Mouse (Mus musculus): ENCODE measurements at regions not wholly inside any gene's neighbourhood (a gene's known extent, or its start where the extent isn't known, plus 50 kb on each side); places are given as distances from the start of the nearest gene placed in this dataset. TPM values are rescaled to one million over a fixed set of nuclear protein-coding genes. Genes with fewer than 3 reads are reported as not detected.

DNA sequence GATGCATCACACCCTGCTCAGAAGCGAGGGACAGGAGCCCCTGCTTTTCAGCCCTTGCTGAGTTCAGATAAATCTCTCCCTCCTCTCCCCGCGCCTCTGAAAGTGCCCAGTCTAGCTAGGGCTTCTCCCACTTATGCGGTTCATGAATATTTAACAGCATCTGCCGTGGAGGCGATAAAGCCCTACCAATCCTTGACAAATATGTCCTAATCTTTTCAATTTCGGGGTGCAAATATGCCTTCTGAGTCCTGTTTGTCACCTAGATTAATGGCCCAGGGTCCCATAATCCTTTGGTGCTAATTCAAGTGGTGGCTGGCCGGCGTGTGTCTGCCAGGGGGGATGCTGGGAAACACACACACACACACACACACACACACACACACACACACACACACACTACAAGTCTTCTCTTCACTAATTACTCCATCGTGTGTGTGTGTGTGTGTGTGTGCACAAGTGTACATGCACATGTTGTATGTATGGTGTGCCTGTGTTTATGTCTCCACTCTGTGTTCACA, 65.5 kb upstream of the Lhx5 start:
- no peak overlapping the region for H3K4me2 ChIP-seq (ENCODE audit: low read depth, low read length)
- H3K36me3 ChIP-seq (ENCODE audit: control insufficient read depth, insufficient read depth): no peaks in the 10 kb centered on the region
- 28% methylated on average over 10 of the region's 10 CpGs for WGBS
- H3K27ac ChIP-seq (ENCODE audit: low read length): no peak overlapping the region
- H3K27me3 ChIP-seq (ENCODE audit: control insufficient read depth, insufficient read depth, low read length): peaks cover 8% of the 10 kb centered on the region
- H3K9ac ChIP-seq (ENCODE audit: low read length): no peak overlapping the region
- no peaks in the 10 kb centered on the region for H3K4me1 ChIP-seq (ENCODE audit: control insufficient read depth, insufficient read depth, low read length)
- H3K9me3 ChIP-seq (replicated peaks; ENCODE audit: control insufficient read depth, low read length): no peaks in the 10 kb centered on the region
- ATAC-seq (replicated peaks; ENCODE audit: extremely low read depth, insufficient read depth, low FRiP score): no peak
- no peak overlapping the region for H3K4me3 ChIP-seq (ENCODE audit: low read length)

DNA sequence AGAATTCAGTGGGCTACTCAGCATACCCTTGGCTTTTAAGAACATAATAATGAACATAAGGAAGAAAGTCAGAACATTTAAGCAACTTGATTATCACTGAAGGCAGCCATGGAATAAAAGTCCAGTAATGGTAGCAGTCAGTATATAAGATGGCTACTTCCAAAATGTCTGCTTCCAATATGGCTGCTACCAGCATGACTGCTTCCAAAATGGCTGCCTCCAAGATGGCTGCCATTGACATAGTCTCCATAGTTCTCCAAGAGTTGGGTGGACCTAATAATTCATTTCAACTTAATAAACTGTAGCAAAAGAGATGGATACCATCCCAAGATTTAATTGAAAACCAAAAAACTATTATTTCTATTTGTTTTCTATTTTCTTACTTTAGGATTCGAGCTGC, 62.7 kb upstream of the Lhx5 start:
- Histone ChIP-seq H3K27ac (ENCODE audit: low read length) (no peak overlapping the region), H3K9ac (ENCODE audit: low read length) (no peak overlapping the region), H3K4me2 (ENCODE audit: low read depth, low read length) (no peak overlapping the region), H3K36me3 (ENCODE audit: control insufficient read depth, insufficient read depth) (no peaks in the 10 kb centered on the region), H3K9me3 (replicated peaks; ENCODE audit: control insufficient read depth, low read length) (no peaks in the 10 kb centered on the region), H3K4me3 (ENCODE audit: low read length) (no peak overlapping the region), H3K4me1 (ENCODE audit: control insufficient read depth, insufficient read depth, low read length) (0 out of 2 replicates have a peak, but pooled peaks cover 2% of the 10 kb centered on the region), H3K27me3 (ENCODE audit: control insufficient read depth, insufficient read depth, low read length) (peaks cover 8% of the 10 kb centered on the region)
- 88% methylated on average over 1 of the region's 1 CpGs for WGBS
- no peak for ATAC-seq (replicated peaks; ENCODE audit: extremely low read depth, insufficient read depth, low FRiP score)

DNA sequence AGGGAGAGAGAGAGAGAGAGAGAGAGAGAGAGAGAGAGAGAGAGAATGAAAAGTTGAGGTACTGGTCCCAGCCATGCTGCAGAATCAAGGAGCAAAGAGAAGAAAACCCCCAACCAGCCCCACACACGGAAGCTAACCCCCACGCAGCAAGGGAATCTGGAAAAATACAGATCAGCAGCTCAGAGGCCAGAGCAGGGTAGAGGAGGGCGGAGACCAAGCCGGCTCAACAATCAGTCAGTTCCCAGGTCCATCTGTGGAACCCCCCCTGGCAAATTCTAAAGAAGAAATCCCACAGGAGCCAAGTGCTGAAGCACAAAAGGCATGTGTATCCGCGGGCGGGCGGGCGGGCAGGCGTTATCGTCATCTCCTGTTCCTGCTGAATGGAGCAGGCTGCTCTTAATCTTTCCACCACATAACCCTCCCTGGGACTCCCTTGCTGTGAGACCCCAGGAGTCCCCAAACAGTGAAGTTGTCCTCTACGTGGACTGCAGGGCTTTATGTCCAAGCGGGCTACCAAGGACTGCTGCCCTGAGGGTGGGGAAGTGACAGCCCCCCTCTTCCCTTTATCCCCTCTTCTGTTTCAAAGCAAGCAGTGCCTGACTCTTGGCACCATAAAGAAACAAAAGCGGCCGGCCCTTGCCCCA, 60.2 kb upstream of the Lhx5 start:
- Histone ChIP-seq H3K27me3 (ENCODE audit: control insufficient read depth, insufficient read depth, low read length) (peaks cover 13% of the 10 kb centered on the region), H3K9ac (ENCODE audit: low read length) (no peak overlapping the region), H3K4me2 (ENCODE audit: low read depth, low read length) (peak overlapping the region; percentile 23; the same call in 1 of the 2 replicates), H3K4me1 (ENCODE audit: control insufficient read depth, insufficient read depth, low read length) (0 out of 2 replicates have a peak, but pooled peaks cover 2% of the 10 kb centered on the region), H3K36me3 (ENCODE audit: control insufficient read depth, insufficient read depth) (no peaks in the 10 kb centered on the region), H3K9me3 (replicated peaks; ENCODE audit: control insufficient read depth, low read length) (no peaks in the 10 kb centered on the region), H3K4me3 (ENCODE audit: low read length) (no peak overlapping the region), H3K27ac (ENCODE audit: low read length) (no peak overlapping the region)
- WGBS: 2% methylated on average over 15 of the region's 15 CpGs
- ATAC-seq (replicated peaks; ENCODE audit: extremely low read depth, insufficient read depth, low FRiP score): 0 out of 2 replicates have a peak, but pooled peaks have one; percentile 41

DNA sequence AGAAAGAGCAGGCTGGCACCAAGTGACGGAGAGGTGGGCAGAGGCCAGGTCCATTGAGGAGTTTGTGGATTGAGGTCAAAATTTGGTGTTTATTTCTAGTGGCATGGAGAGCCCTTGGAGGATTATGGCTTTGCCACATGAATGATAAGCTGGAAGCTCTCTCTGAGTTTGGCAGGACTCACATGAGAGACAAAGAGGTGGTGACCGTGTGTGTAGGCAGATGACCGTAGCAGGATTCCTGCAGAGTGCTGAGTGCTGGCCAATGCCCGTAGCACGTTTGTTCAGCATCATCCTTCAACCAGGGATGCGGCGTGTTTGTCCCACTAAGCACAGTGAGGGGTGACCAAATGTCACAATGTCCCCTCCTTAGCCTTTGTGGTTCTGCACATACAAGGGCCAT, 58.1 kb upstream of the Lhx5 start:
- H3K27ac ChIP-seq (ENCODE audit: low read length): no peak overlapping the region
- WGBS: 80% methylated on average over 7 of the region's 7 CpGs
- no peak for ATAC-seq (replicated peaks; ENCODE audit: extremely low read depth, insufficient read depth, low FRiP score)
- H3K27me3 ChIP-seq (ENCODE audit: control insufficient read depth, insufficient read depth, low read length): peaks cover 17% of the 10 kb centered on the region
- no peak overlapping the region for H3K4me3 ChIP-seq (ENCODE audit: low read length)
- H3K36me3 ChIP-seq (ENCODE audit: control insufficient read depth, insufficient read depth): no peaks in the 10 kb centered on the region
- H3K4me2 ChIP-seq (ENCODE audit: low read depth, low read length): no peak overlapping the region
- H3K4me1 ChIP-seq (ENCODE audit: control insufficient read depth, insufficient read depth, low read length): 0 out of 2 replicates have a peak, but pooled peaks cover 2% of the 10 kb centered on the region
- H3K9ac ChIP-seq (ENCODE audit: low read length): no peak overlapping the region
- no peaks in the 10 kb centered on the region for H3K9me3 ChIP-seq (replicated peaks; ENCODE audit: control insufficient read depth, low read length)

Small RNA genes lying in the stretch of these regions (microRNA-seq; reads per million reads assigned to microRNA genes)
- not detected for gene Gm26474
